Mouse (Mus musculus) effector memory CD4-positive, alpha-beta T cell, adult 7 months (primary cell): ENCODE measurements around the gene Gm13030. TPM values are rescaled to one million over a fixed set of nuclear protein-coding genes. Genes with fewer than 3 reads are reported as not detected.

ENCODE experiments used
- polyA plus RNA-seq: library from polyadenylated mRNA; unstranded; fragments of 100-300 nt; shearing (Covaris generic); gene quantifications from one replicate; pipeline ENCODE4 v1.2.1, GENCODE M21; 2017

The Gm13030 gene
- polyA plus RNA-seq = not detected

DNA sequence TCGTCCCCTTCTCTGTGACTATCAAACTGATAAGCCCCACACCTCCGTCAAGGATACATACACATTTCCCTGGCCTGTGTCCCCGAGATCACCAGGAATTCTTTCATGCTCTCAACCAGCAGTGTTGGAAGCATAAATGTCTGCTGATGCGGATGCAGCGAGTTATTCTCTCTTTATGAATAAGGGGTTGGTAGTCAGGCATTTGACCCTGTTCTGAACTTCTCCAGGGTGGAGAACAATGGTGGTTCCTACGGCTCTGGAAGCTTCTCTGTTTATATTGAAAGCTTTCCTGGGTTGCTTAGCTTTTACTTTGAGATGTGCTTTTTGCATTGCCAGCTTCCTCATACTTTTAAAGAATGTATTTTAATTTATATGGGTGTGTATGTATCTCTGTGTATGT is at the start of gene Gm13030:
Gm13030 (minus strand) TSS at position 101 of the 400 bp plus-strand sequence.

DNA sequence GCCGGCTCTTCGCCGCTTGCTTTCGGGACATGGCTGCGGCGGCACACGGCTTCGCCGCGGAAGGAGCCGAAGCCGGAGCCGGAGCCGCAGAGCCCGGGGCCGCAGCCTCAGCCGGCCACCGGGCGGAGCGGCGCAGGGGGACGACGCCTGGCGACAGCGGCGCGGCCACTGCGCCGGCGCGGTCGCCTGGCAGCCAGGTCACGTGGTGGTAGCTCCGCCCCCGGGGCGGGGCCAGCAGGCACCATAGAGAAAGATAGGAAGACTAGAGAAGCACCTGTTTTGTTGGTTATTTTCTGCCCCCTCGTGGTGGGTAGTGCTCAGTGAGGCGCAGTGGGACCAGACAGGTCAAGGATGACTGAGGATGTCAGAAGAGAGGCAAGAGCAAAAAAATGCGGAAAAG is 40.0 kb upstream of the Gm13030 start, which contains the start of gene Otud3:
Otud3 (minus strand) TSS at position 149 of the 400 bp plus-strand sequence.

DNA sequence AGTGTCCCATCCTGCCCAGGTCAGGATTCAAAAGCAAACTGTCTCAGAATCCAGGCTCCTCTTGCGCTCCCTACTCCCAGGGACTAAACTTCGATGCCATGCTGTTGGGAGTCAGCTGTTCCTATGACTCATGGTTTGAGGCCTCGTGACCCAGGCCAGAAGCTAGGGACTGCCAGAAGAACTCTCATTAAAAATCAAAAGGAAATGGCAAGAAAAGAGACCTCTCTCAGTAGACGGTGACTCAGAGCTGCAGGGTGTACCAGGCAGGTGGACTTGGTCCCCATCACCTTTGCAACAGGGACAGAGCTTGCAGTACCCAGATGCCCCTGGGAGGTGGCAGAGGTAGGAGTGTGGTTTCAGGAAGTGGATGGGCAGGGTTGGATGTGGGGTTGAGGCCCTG is 4.0 kb upstream of the Gm13030 start, which contains the start of gene Pla2g2e:
Pla2g2e (plus strand) TSS at position 212 of the 400 bp plus-strand sequence.

DNA sequence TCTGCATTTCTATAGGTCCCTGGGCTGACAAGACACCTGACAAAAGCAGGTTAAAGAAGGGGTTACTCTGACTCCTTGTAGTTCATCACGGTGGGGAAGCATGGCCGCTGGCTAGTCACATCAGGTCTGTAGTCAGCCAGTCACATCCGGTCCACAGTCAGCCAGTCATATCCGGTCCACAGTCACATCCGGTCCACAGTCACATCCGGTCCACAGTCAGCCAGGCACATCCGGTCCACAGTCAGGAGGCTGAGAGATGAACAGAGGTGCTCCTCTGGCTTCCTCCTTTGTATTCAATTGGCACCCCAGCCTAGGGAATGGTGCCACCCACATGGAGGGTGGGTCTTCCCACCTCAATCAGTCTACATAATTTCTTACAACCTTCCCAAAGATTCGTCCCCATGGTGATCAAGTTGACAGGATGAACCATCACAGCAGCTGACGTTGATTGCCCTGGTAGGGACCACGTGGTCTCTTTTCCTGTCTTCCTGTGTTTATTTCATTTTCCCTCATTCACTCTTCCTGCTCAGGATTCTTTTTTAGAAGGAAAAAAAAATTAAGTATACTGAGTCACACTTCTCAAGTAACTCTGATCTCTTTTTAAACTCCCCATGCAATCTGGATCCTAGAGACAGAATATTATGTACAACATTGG is 10.3 kb downstream of the Gm13030 start, which contains the start of gene Pla2g5:
Pla2g5 (minus strand) TSS at position 139 of the 655 bp plus-strand sequence.

Other genes with a start within 250 kb of the Gm13030 start
- gene Vwa5b1, start 238.1 kb downstream of the Gm13030 start, polyA plus RNA-seq = not detected
- gene Pla2g2c, start 149.2 kb downstream of the Gm13030 start, polyA plus RNA-seq = not detected
- 0.43 TPM for gene Ubxn10, start 136.8 kb downstream of the Gm13030 start, polyA plus RNA-seq
- not detected for gene Pla2g2f, start 116.3 kb downstream of the Gm13030 start, polyA plus RNA-seq
- gene Pla2g2d, start 98.2 kb downstream of the Gm13030 start, polyA plus RNA-seq = 0.52 TPM
- gene Pla2g5, start 10.5 kb downstream of the Gm13030 start, polyA plus RNA-seq = not detected
- not detected for gene Pla2g2e, start 4.0 kb upstream of the Gm13030 start, polyA plus RNA-seq
- gene Otud3, start 40.0 kb upstream of the Gm13030 start, polyA plus RNA-seq = 6.4 TPM
- not detected for gene Rnf186, start 93.1 kb upstream of the Gm13030 start, polyA plus RNA-seq
- gene Tmco4, start 98.9 kb upstream of the Gm13030 start, polyA plus RNA-seq = 35.5 TPM
- gene Htr6, start 201.6 kb upstream of the Gm13030 start, polyA plus RNA-seq = not detected
- not detected for gene Nbl1, start 219.0 kb upstream of the Gm13030 start, polyA plus RNA-seq